Mouse (Mus musculus): Measurements from ENCODE around the gene Slc45a3. TPM values are rescaled to one million over a fixed set of nuclear protein-coding genes. Genes with fewer than 3 reads are reported as not detected.

The Slc45a3 gene
- polyA plus RNA-seq (2016; fragmentation: Nextera tagmentation; extraction: Ambion mirVana) = 4.9 and 6.4 TPM in 2 replicates

DNA sequence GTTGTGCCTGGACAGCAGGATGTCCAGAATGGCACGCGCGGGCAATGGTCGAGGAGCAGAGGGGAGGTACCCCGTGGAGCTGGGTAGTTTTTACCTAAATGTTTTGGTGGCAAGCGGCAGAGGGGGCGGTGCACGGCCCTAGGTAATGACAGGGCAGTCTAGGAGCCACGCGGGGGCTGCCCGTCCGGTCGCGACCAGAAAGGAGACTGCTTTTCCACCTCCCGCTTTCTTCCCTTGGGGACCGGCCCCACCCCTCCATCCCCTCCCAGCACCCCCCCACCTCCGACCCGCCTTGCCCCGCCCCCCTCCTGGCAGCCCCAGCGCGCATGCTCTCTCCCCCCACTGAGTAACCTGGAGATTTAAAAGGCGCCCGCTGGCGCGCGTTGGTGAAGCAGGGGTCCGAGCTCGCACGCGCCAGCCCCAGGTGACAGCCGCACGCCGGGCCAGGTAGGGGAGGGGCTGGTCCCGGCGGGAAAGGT lies at the start of gene Slc45a3:
Gene Slc45a3, plus strand, starts transcription at position 362 of the 479 bp plus-strand sequence.
- Histone ChIP-seq H3K9ac (peak within 1 kb of the TSS; percentile 85), H3K4me1 (peaks cover 48% of the 10 kb centered on the region), H3K4me2 (peak within 1 kb of the TSS; percentile 98), H3K36me3 (replicated peaks) (no peaks in the 10 kb centered on the region), H3K9me3 (no peaks in the 10 kb centered on the region), H3K27ac (no peak within 1 kb of the TSS), H3K4me3 (replicated peaks) (peak within 1 kb of the TSS; percentile 90), H3K27me3 (peaks cover 53% of the 10 kb centered on the region)
- WGBS = under 1% methylated on average over 35 of the region's 35 CpGs
- ATAC-seq (ENCODE audit: low FRiP score) = peak; percentile 67

DNA sequence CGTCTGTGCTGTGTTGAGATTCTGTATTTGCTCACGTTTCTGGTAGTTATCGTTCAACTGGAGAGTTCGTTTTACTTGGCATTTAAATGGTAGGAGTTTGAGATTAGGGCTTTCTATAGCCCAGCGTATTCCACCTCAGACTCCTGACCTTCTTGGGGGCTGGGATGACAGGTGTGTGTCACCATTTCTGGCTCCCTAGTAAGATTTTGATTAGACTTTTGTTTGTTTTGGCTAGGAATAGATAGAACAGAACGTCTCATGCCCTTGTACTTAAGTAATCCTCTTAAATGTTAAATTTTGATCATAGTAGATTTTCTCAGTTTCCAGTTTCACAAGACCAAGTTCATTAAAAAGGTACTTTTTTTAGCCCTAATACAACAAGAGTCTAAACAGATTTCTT lies 45.1 kb upstream of the Slc45a3 start:
- no peak for ATAC-seq (ENCODE audit: low FRiP score)
- WGBS = 79% methylated on average over 6 of the region's 6 CpGs

DNA sequence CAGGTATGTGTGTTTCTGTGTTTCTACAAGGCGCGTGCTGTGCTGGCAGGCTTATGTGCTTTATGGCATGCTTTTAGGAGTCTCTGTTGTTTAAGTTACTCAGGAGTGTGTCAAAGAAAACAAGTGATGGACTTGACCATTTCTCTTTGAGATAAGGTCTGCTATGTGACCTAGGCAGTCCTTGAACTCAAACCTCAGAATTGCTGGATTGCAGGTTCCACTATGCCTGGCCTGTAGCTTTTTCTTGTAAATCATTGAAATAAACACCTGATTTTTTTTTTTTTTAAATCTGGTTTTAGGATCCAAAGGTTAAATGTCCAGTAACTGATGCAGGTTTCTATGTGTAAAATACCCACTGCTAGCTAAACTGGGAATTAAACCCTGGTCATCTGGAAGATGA lies 43.7 kb upstream of the Slc45a3 start:
- H3K4me3 ChIP-seq (replicated peaks) = no peak overlapping the region
- WGBS = 98% methylated on average over 2 of the region's 2 CpGs
- no peak overlapping the region for H3K4me2 ChIP-seq
- no peak overlapping the region for H3K9ac ChIP-seq
- ATAC-seq (ENCODE audit: low FRiP score) = no peak
- no peaks in the 10 kb centered on the region for H3K27me3 ChIP-seq
- H3K9me3 ChIP-seq = no peaks in the 10 kb centered on the region
- H3K27ac ChIP-seq = no peak overlapping the region
- H3K36me3 ChIP-seq (replicated peaks) = peaks cover 47% of the 10 kb centered on the region
- peaks cover 4% of the 10 kb centered on the region; the same call in 1 of the 2 replicates for H3K4me1 ChIP-seq

More for the DNA sequence above, 45.1 kb upstream of the Slc45a3 start:
- H3K9me3 ChIP-seq = no peaks in the 10 kb centered on the region
- peaks cover 40% of the 10 kb centered on the region for H3K36me3 ChIP-seq (replicated peaks)
- no peak overlapping the region for H3K27ac ChIP-seq
- H3K4me1 ChIP-seq = peaks cover 10% of the 10 kb centered on the region
- H3K9ac ChIP-seq = no peak overlapping the region
- H3K27me3 ChIP-seq = no peaks in the 10 kb centered on the region
- no peak overlapping the region for H3K4me3 ChIP-seq (replicated peaks)
- no peak overlapping the region for H3K4me2 ChIP-seq

DNA sequence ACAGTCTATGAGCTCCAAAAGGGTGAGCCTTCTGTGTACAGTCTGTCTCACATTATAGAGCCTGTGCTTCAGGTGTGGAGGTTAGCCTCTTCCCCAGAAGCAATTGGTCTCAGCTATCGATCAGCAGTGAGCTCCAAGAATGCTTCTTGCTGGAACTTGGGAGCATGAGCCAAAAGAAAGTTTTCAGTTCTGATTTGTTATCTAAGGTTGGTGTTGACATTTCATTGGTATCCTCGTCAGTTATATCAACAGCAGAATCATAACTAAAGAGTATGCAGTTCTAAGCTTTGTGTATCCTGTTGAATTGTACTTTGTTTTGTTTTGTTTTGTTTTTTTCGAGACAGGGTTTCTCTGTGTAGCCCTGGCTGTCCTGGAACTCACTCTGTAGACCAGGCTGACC lies 40.7 kb upstream of the Slc45a3 start:
- no peak for ATAC-seq (ENCODE audit: low FRiP score)
- H3K36me3 ChIP-seq (replicated peaks) = peaks cover 74% of the 10 kb centered on the region

DNA sequence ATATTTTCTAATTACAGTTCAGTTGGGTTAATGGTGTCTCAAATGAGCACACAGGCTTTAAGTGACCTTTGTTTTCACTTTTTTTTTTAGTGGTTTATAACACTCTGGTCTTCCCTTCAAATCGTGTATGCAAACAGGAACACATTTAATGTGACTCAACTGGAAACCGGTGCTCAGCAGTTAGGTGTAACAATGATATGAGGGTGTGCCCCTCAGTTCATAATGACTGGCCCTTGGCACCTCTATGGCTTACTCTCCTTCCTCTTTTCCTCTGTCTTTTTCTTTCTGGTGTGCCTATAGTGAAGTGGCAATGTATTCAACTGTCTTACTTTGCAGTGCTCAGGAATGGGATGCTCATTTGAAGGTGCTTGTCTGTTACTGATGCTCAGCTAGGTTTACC lies 29.3 kb upstream of the Slc45a3 start:
- WGBS = 94% methylated on average over 2 of the region's 2 CpGs
- Histone ChIP-seq H3K27me3 (no peaks in the 10 kb centered on the region), H3K9ac (no peak overlapping the region), H3K4me2 (no peak overlapping the region), H3K36me3 (replicated peaks) (peaks cover 58% of the 10 kb centered on the region), H3K4me1 (no peaks in the 10 kb centered on the region), H3K9me3 (no peaks in the 10 kb centered on the region), H3K4me3 (replicated peaks) (no peak overlapping the region), H3K27ac (no peak overlapping the region)
- ATAC-seq (ENCODE audit: low FRiP score) = no peak

More for the DNA sequence above, 40.7 kb upstream of the Slc45a3 start:
- H3K4me2 ChIP-seq = no peak overlapping the region
- H3K27me3 ChIP-seq = no peaks in the 10 kb centered on the region
- H3K9ac ChIP-seq = no peak overlapping the region
- H3K9me3 ChIP-seq = no peaks in the 10 kb centered on the region
- H3K4me1 ChIP-seq = no peaks in the 10 kb centered on the region
- WGBS = 97% methylated on average over 3 of the region's 3 CpGs
- no peak overlapping the region for H3K27ac ChIP-seq
- H3K4me3 ChIP-seq (replicated peaks) = no peak overlapping the region

DNA sequence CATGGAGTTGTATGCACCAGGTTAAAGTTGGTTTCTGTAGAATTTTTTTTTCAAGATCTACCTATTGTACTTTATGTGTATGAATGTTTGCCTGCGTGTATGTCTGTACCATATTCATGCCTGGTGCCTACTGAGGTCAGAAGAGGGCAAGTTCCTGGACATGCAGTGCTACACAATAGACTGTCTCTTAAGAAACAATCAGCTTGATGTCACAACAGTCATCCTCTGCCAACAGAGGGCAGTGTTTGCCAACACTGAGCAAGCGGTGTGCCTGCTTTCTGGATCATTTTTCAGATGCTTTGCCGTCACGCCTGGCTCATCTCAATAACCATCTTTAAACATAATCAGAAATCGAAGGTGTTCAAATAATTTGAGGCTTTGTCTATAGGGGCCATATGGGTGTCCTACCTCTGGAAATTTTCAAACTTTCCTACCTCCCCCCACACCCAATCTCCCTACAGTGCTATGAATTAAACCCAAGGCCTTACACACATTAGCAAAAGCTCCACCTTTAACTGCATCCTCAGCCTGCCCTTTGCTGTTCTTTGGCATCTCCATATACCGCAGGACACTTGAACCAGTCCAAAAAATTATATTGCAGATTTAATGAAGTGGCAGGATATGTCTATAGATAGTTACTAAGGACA lies 25.0 kb upstream of the Slc45a3 start:
- Histone ChIP-seq H3K27me3 (no peaks in the 10 kb centered on the region), H3K4me2 (no peak overlapping the region), H3K9ac (no peak overlapping the region), H3K9me3 (no peaks in the 10 kb centered on the region), H3K27ac (0 out of 2 replicates have a peak overlapping the region, but pooled peaks have one; percentile 19), H3K4me1 (peaks cover 4% of the 10 kb centered on the region), H3K4me3 (replicated peaks) (no peak overlapping the region), H3K36me3 (replicated peaks) (peaks cover 23% of the 10 kb centered on the region)
- WGBS = 58% methylated on average over 6 of the region's 6 CpGs
- peak; percentile 55 for ATAC-seq (ENCODE audit: low FRiP score)

DNA sequence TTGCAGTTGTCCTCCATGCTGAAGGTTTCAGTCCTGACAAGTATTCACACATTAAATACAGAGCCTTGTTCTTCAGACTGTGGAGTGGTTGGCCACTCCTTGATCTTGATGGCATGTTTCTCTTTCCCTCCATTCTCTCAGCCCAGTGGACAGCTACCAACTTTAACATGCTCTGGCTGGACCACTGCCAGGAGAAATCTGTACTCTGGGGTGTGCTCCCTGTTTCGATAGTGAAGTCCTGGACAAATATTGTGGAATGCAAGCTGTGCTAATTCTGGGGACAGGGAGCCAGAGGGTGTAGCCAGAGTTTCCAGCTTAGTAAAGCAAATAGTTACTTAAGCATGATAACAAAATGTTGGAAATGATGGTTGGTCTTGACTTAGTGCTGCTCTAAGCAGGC lies 24.0 kb upstream of the Slc45a3 start:
- WGBS = 94% methylated on average over 1 of the region's 1 CpGs
- Histone ChIP-seq H3K27ac (no peak overlapping the region), H3K27me3 (no peaks in the 10 kb centered on the region), H3K36me3 (replicated peaks) (peaks cover 16% of the 10 kb centered on the region), H3K4me2 (no peak overlapping the region), H3K4me3 (replicated peaks) (no peak overlapping the region), H3K9ac (no peak overlapping the region), H3K9me3 (no peaks in the 10 kb centered on the region), H3K4me1 (peaks cover 4% of the 10 kb centered on the region)
- ATAC-seq (ENCODE audit: low FRiP score) = no peak

DNA sequence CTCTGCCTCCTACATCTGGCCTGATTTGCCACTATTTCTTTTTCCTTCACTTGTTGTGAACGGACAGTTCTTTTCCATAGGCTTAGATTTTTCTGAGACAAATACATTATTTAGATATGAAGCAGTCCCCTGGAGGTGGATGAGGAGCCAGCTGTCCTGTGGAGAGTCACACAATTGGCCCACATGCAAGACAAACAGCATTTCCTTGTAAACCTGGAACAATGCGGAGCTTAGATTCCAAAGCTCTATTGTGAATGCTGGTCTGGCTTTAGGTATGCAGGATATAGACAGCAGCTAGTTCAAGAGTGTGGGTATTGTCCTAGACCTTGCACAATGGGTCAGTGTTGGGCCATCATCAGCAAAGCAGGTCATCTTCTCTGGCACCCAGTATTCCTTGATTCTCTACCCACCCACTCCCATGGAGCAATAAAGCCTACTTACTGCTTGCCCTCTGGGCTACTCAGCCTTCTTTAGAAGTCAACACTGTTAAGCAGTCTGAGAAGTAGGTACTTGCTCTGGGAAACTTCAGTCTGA lies 22.0 kb upstream of the Slc45a3 start:
- Histone ChIP-seq H3K27me3 (no peaks in the 10 kb centered on the region), H3K4me2 (no peak overlapping the region), H3K9ac (no peak overlapping the region), H3K9me3 (no peaks in the 10 kb centered on the region), H3K4me1 (peaks cover 4% of the 10 kb centered on the region), H3K27ac (no peak overlapping the region), H3K4me3 (replicated peaks) (no peak overlapping the region), H3K36me3 (replicated peaks) (peaks cover 5% of the 10 kb centered on the region; the same call in 1 of the 2 replicates)
- 54% methylated on average over 2 of the region's 2 CpGs for WGBS
- no peak for ATAC-seq (ENCODE audit: low FRiP score)

DNA sequence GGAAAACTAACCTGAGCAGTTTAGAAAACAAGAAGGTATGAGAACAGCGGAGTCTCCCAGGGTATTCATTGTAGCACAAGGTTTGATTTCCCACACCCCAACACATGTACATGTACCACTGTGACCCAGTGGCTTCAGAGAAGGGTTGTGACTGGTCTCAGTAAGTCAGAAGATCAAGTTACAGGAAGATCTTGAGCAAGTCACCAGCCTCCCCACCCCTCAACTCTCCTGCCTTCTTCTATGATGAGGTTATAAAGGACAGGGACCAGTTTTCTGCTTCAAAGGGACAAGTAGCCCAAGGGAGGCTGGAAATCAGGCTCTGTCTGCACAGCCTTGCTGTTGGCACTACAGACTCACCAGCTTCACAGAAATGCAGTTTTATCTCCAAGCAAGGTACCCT lies 21.3 kb upstream of the Slc45a3 start:
- Histone ChIP-seq H3K4me2 (no peak overlapping the region), H3K27me3 (no peaks in the 10 kb centered on the region), H3K4me3 (replicated peaks) (no peak overlapping the region), H3K27ac (no peak overlapping the region), H3K9ac (no peak overlapping the region), H3K4me1 (peaks cover 4% of the 10 kb centered on the region), H3K9me3 (no peaks in the 10 kb centered on the region), H3K36me3 (replicated peaks) (peaks cover 5% of the 10 kb centered on the region; the same call in 1 of the 2 replicates)
- no peak for ATAC-seq (ENCODE audit: low FRiP score)
- WGBS = 97% methylated on average over 1 of the region's 1 CpGs

DNA sequence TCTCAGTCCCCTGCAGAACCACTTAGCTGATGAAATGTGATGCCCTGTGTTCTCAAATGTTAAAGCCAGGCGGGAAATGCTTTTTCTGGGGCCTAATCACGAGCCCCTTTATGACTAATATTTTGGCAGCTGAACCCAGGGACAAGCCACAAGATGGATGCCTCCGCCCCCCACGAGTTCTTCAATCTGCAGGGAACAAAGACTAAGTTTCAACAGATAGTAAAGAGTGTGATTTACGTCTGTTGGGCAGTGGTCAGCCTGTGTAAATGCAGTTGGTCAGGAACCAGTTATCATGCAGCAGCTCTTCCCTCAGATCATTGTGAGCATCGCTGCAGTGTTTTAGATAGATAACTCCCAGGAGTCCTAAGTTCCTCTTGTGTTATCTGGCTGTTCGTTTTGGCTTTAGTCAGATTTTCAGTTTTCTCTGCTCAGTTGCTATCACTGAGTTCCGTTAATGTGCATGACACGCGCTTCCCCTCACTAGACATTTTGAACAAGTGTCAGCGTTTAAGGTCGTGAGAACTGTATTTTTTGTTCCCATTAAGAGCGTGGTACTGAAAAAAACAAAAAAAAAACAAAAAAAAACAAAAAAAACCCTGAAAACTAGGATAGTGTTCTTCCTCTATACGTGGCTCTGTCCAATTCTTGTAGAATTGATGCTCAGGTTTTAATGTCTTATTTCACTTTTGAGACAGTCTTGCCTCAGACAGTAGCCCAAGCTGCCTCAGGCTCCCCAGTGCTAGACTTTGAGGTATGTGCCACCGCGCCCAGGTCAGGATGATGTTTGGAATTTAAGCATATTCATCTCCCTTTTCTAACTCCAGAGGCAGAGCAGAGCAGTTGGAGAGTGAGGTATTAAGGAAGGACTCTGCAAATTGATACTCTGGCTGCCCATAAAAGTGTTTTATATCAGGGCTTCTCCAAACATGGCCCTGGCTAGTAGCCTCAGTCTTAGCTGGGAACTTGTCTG lies 19.9 kb upstream of the Slc45a3 start:
- Histone ChIP-seq H3K4me1 (peaks cover 5% of the 10 kb centered on the region), H3K36me3 (replicated peaks) (no peaks in the 10 kb centered on the region), H3K4me2 (no peak overlapping the region), H3K4me3 (replicated peaks) (no peak overlapping the region), H3K9me3 (no peaks in the 10 kb centered on the region), H3K27me3 (no peaks in the 10 kb centered on the region), H3K27ac (no peak overlapping the region), H3K9ac (no peak overlapping the region)
- WGBS = 78% methylated on average over 16 of the region's 16 CpGs
- no peak for ATAC-seq (ENCODE audit: low FRiP score)

DNA sequence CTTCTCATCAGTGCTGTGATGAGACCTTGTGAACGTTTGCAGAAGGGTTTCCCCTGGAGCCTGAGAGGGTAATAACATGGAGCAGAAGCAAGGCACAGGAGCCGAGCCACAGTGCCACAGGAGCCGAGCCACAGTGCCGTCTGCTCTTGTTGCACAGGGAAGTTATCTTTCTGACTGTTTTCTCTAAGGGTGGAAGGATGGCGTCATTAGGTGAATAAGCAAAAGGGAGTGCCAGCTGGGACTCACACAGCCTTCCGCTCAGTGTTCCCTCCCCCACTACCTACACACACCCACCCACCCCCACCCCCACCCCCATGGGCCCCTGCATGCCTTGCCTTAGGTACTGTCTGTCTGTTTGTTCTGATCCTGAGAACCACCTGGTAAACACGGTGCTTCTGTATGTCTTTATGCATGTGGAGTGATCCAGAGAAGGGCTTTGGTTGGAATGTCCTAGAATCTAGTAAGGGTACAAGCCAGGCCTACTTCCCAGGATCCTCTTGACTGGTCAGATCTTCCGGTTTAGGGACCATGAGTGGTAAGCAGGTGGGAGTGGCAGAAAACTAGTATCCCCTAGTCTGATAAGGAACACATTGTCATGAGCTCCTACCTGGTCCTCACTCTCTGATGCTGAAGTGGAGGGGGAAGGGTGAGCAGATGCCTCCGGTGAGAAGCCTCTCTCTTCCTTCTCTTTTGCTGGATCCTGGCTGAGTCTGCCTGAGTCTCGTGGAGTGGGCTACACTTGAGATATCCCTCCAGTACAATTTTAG lies 16.9 kb upstream of the Slc45a3 start:
- Histone ChIP-seq H3K9ac (no peak overlapping the region), H3K4me1 (peaks cover 4% of the 10 kb centered on the region), H3K4me2 (no peak overlapping the region), H3K9me3 (no peaks in the 10 kb centered on the region), H3K4me3 (replicated peaks) (no peak overlapping the region), H3K27me3 (no peaks in the 10 kb centered on the region), H3K36me3 (replicated peaks) (no peaks in the 10 kb centered on the region), H3K27ac (no peak overlapping the region)
- 77% methylated on average over 10 of the region's 10 CpGs for WGBS
- ATAC-seq (ENCODE audit: low FRiP score) = no peak
